Mouse (Mus musculus): ENCODE measurements around the gene Gm30191. TPM values are rescaled to one million over a fixed set of nuclear protein-coding genes. Genes with fewer than 3 reads are reported as not detected.

The Gm30191 gene
- not detected for total RNA-seq (2023)

GRCm38 (mm10) chr4:134246719-134247258, at the start of gene Gm30191:
Gm30191 (plus strand) TSS chr4:134246935.

GRCm38 (mm10) chr4:134202904-134203303, 43.8 kb upstream of the Gm30191 start, which contains the start of gene Gm7534:
Gm7534 (minus strand) TSS chr4:134203004.

GRCm38 (mm10) chr4:134227194-134227593, 19.5 kb upstream of the Gm30191 start, which contains the start of gene Catsper4:
Catsper4 (minus strand) TSS chr4:134227383.

GRCm38 (mm10) chr4:134238279-134238651, 8.5 kb upstream of the Gm30191 start, which contains the start of gene Cnksr1:
Cnksr1 (minus strand) TSS chr4:134238399.

GRCm38 (mm10) chr4:134243516-134244250, 3.1 kb upstream of the Gm30191 start, which contains the start of gene E130218I03Rik:
E130218I03Rik (plus strand) TSS chr4:134243662.

GRCm38 (mm10) chr4:134245148-134245843, 1.4 kb upstream of the Gm30191 start, which contains the start of gene Zfp593:
Zfp593 (minus strand) TSS chr4:134245592.

GRCm38 (mm10) chr4:134253722-134254324, 7.1 kb downstream of the Gm30191 start, which contains the start of gene Grrp1:
Grrp1 (minus strand) TSS chr4:134254106.

GRCm38 (mm10) chr4:134287575-134288025, 40.9 kb downstream of the Gm30191 start, which contains the start of gene Pdik1l:
Pdik1l (minus strand) TSS chr4:134287895.

Other genes with a start within 250 kb of the Gm30191 start
- gene Dhdds, start 246.0 kb upstream of the Gm30191 start, total RNA-seq (2023): 10 to 100 TPM; 39.2 to 39.5 TPM
- under 1 TPM in 1 of 2 experiments, not detected in 1; 0.37 TPM for gene Lin28a, start 228.1 kb upstream of the Gm30191 start, total RNA-seq (2023)
- not detected for gene Zfp683, start 193.1 kb upstream of the Gm30191 start, total RNA-seq (2023)
- under 1 TPM in 1 of 2 experiments, not detected in 1; 0.64 TPM for gene Crybg2, start 186.1 kb upstream of the Gm30191 start, total RNA-seq (2023)
- gene Cd52, start 151.9 kb upstream of the Gm30191 start, total RNA-seq (2023): 1,000 to 10,000 TPM in 1 of 2 experiments, 100 to 1,000 TPM in 1; 974 to 1,106 TPM
- 1 to 10 TPM; 3.6 to 8.2 TPM for gene Ubxn11, start 144.4 kb upstream of the Gm30191 start, total RNA-seq (2023)
- gene Sh3bgrl3, start 118.1 kb upstream of the Gm30191 start, total RNA-seq (2023): 100 to 1,000 TPM; 743 to 766 TPM
- gene Cep85, start 59.8 kb upstream of the Gm30191 start, total RNA-seq (2023): 10 to 100 TPM; 14.3 to 16.1 TPM
- not detected for gene Gm7534, start 43.9 kb upstream of the Gm30191 start, total RNA-seq (2023)
- gene Catsper4, start 19.6 kb upstream of the Gm30191 start, total RNA-seq (2023): not detected
- gene Cnksr1, start 8.5 kb upstream of the Gm30191 start, total RNA-seq (2023): not detected
- not detected for gene E130218I03Rik, start 3.3 kb upstream of the Gm30191 start, total RNA-seq (2023)
- 10 to 100 TPM; 12.7 to 15.7 TPM for gene Zfp593, start 1.3 kb upstream of the Gm30191 start, total RNA-seq (2023)
- not detected for gene Grrp1, start 7.2 kb downstream of the Gm30191 start, total RNA-seq (2023)
- gene Pdik1l, start 41.0 kb downstream of the Gm30191 start, total RNA-seq (2023): 10 to 100 TPM in 1 of 2 experiments, 1 to 10 TPM in 1; 9.4 to 10.7 TPM
- gene Trim63, start 68.2 kb downstream of the Gm30191 start, total RNA-seq (2023): not detected
- not detected for gene Slc30a2, start 96.2 kb downstream of the Gm30191 start, total RNA-seq (2023)
- gene Extl1, start 136.9 kb downstream of the Gm30191 start, total RNA-seq (2023): under 1 TPM; 0.10 to 0.39 TPM
- gene Pafah2, start 149.4 kb downstream of the Gm30191 start, total RNA-seq (2023): 1 to 10 TPM; 2.5 to 3.1 TPM
- gene Stmn1, start 221.4 kb downstream of the Gm30191 start, total RNA-seq (2023): 1 to 10 TPM; 5.8 to 9.0 TPM
- gene Paqr7, start 249.8 kb downstream of the Gm30191 start, total RNA-seq (2023): 10 to 100 TPM; 11.4 to 12.1 TPM